Mouse (Mus musculus) CH12.LX (cell line): ENCODE measurements at regions not wholly inside any gene's neighbourhood (a gene's known extent, or its start where the extent isn't known, plus 50 kb on each side); places are given as distances from the start of the nearest gene placed in this dataset.

Experiments
- DNase-seq: peaks from one replicate; pipeline ENCODE4 v3.0.0-alpha.2; 2013; ENCODE audit errors: extremely low read depth
- H3K27ac ChIP-seq: 2 replicates; pipeline ENCODE4 v1.5.1; 2012; ENCODE audit warnings: low read depth, mild to moderate bottlenecking, control low read depth, moderate library complexity; ENCODE audit not compliant: insufficient read depth
- H3K27me3 ChIP-seq: replicated peaks from 2 replicates; pipeline ENCODE3; 2012; ENCODE audit warnings: inconsistent platforms
- H3K36me3 ChIP-seq, 2 experiments: replicated peaks in 1 of 2; 2 replicates each; pipeline versions ENCODE3 to v1.6.1; 2012; ENCODE audit warnings: inconsistent platforms in 1 of 2, low read length in 1 of 2, mild to moderate bottlenecking in 1 of 2, mixed read lengths in 1 of 2, moderate library complexity in 1 of 2; ENCODE audit not compliant: control insufficient read depth in 1 of 2, insufficient read depth in 1 of 2
- H3K4me1 ChIP-seq, 2 experiments: 2 replicates each; pipeline ENCODE4 v1.6.1; 2012; ENCODE audit warnings: inconsistent platforms in 1 of 2, moderate library complexity in 1 of 2; ENCODE audit not compliant: insufficient read depth in 2 of 2, control insufficient read depth in 1 of 2
- H3K4me2 ChIP-seq: 2 replicates; pipeline ENCODE4 v1.6.1; 2012; ENCODE audit warnings: low read depth, mild to moderate bottlenecking, control low read depth; ENCODE audit not compliant: poor library complexity, insufficient read depth, severe bottlenecking
- H3K4me3 ChIP-seq, 3 experiments: fragments of 150-350 bp in 1 of 3; sonication (generic) in 1 of 3; replicated peaks in 1 of 3; 2 replicates each; pipeline versions ENCODE3 to v1.5.1; 2011 to 2012; ENCODE audit warnings: low read depth in 2 of 3, low read length in 2 of 3, mild to moderate bottlenecking in 2 of 3, moderate library complexity in 2 of 3, control low read depth in 1 of 3, improper control_type of control experiment in 1 of 3, inconsistent platforms in 1 of 3, mixed read lengths in 1 of 3; ENCODE audit not compliant: poor library complexity in 1 of 3
- H3K79me2 ChIP-seq: replicated peaks from 2 replicates; pipeline ENCODE4 v1.6.1; 2012; ENCODE audit warnings: mild to moderate bottlenecking, moderate library complexity; ENCODE audit not compliant: control insufficient read depth, poor library complexity, insufficient read depth, severe bottlenecking; ENCODE audit errors: extremely low read depth
- H3K9ac ChIP-seq: 2 replicates; pipeline ENCODE4 v1.6.1; 2012; ENCODE audit warnings: low read depth, mild to moderate bottlenecking, control low read depth, moderate library complexity; ENCODE audit not compliant: insufficient read depth
- H3K9me3 ChIP-seq: replicated peaks from 2 replicates; pipeline ENCODE3; 2012; ENCODE audit warnings: low read length, inconsistent platforms, mixed read lengths
- E2F4 ChIP-seq: IDR thresholded peaks from 2 replicates; pipeline ENCODE4 v1.6.1; 2011; ENCODE audit warnings: low read depth, low read length, improper control_type of control experiment; ENCODE audit not compliant: insufficient replicate concordance
- EP300 ChIP-seq: IDR thresholded peaks from 2 replicates; pipeline ENCODE4 v1.6.1; 2011; ENCODE audit warnings: low read length, improper control_type of control experiment
- GABPA ChIP-seq: IDR thresholded peaks from 2 replicates; pipeline ENCODE4 v1.6.1; 2012; ENCODE audit warnings: low read depth, low read length, improper control_type of control experiment, inconsistent platforms; ENCODE audit not compliant: insufficient replicate concordance
- JUN ChIP-seq: IDR thresholded peaks from 2 replicates; pipeline ENCODE4 v1.6.1; 2011; ENCODE audit warnings: low read depth, mild to moderate bottlenecking, low read length, improper control_type of control experiment, moderate library complexity; ENCODE audit not compliant: insufficient read depth
- KAT2A ChIP-seq: IDR thresholded peaks from 2 replicates; pipeline ENCODE4 v1.6.1; 2012; ENCODE audit warnings: low read length, improper control_type of control experiment, inconsistent platforms; ENCODE audit not compliant: insufficient replicate concordance
- MAZ ChIP-seq: IDR thresholded peaks from 2 replicates; pipeline ENCODE4 v1.6.1; 2012; ENCODE audit warnings: low read depth, mild to moderate bottlenecking, inconsistent platforms, low read length, improper control_type of control experiment, moderate library complexity
- MXI1 ChIP-seq: IDR thresholded peaks from 2 replicates; pipeline ENCODE4 v1.6.1; 2011; ENCODE audit warnings: mild to moderate bottlenecking, low read depth, low read length, improper control_type of control experiment
- MYC ChIP-seq: IDR thresholded peaks from 2 replicates; pipeline ENCODE4 v1.6.1; 2011; ENCODE audit warnings: low read depth, mild to moderate bottlenecking, improper control_type of control experiment, low read length
- NELFE ChIP-seq: IDR thresholded peaks from 2 replicates; pipeline ENCODE4 v1.6.1; 2011; ENCODE audit warnings: low read depth, low read length, improper control_type of control experiment
- POLR2A ChIP-seq: IDR thresholded peaks from 2 replicates; pipeline ENCODE4 v1.6.1; 2011; ENCODE audit warnings: low read depth, mild to moderate bottlenecking, improper control_type of control experiment, low read length
- RAD21 ChIP-seq: IDR thresholded peaks from 2 replicates; pipeline ENCODE4 v1.6.1; 2011; ENCODE audit warnings: low read depth, mild to moderate bottlenecking, low read length, improper control_type of control experiment, moderate library complexity
- RCOR1 ChIP-seq: conservative IDR thresholded peaks from 2 replicates; pipeline ENCODE4 v1.6.1; 2012; ENCODE audit warnings: low read depth, mild to moderate bottlenecking, inconsistent platforms, low read length, improper control_type of control experiment
- SIN3A ChIP-seq: IDR thresholded peaks from 2 replicates; pipeline ENCODE4 v1.6.1; 2012; ENCODE audit warnings: low read length, improper control_type of control experiment, inconsistent platforms
- UBTF ChIP-seq: IDR thresholded peaks from 2 replicates; pipeline ENCODE4 v1.6.1; 2012; ENCODE audit warnings: low read depth, mild to moderate bottlenecking, inconsistent platforms, low read length, improper control_type of control experiment, moderate library complexity
- ZMIZ1 ChIP-seq: IDR thresholded peaks from 2 replicates; pipeline ENCODE4 v1.6.1; 2012; ENCODE audit warnings: low read depth, mild to moderate bottlenecking, inconsistent platforms, low read length, improper control_type of control experiment
- ZNF384 ChIP-seq: IDR thresholded peaks from 2 replicates; pipeline ENCODE4 v1.6.1; 2012; ENCODE audit warnings: low read depth, low read length, improper control_type of control experiment, inconsistent platforms
- dilution Hi-C: fragments of 300-500 bp; cut with MboI; formaldehyde crosslinking; loops from 2 replicates; pipeline ENCODE4 v1.14.3; 2020; ENCODE audit warnings: low sequenced_read_pairs; ENCODE audit not compliant: extremely low pct_unique_long_range_greater_than_20kb, extremely low pct_ligation_motif_present
- in situ Hi-C: fragments of 300-500 bp; cut with MboI; formaldehyde crosslinking; loops from 3 replicates; pipeline ENCODE4 v1.14.3; 2019; ENCODE audit warnings: low sequenced_read_pairs, low pct_ligation_motif_present, low pct_unique_long_range_greater_than_20kb, mixed read lengths

DNA sequence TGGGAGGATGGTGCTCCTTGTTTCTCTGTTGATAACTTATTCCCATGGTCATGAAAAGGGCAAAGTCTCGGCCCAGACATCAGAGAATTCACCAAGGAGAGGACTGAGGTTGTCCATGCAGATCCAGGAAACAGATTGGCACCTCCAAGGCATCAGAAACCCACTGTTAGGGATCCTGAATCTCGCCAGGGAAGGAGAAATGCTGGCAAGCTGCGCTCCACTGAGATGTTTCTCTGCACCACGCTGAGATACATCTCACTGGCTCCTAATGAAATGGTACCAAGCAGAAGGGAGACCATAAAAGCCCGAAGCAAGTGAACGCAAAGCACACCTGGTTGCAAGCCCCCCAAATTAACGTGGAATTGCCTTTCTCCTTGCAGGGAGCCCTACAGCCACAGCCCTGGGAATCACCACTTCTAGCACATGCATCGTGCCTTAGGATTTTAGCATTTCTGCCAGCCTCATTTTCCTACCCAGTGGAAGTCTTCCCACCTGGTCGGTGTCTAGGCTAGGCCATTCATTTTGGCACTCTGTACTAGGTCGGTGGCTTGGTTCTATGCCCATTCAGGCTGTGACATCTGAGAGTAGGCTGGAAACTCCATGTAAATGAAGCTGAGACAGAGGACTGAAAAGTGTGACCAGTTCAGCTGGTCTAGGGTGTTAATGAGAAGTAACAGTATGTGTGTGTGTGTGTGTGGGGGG, 336.3 kb downstream of the Mex3b start:
- Histone ChIP-seq H3K4me3 (no peak overlapping the region), H3K9me3 (no peaks in the 10 kb centered on the region), H3K27ac (no peak overlapping the region), H3K27me3 (no peaks in the 10 kb centered on the region), H3K4me1 (no peaks in the 10 kb centered on the region), H3K9ac (no peak overlapping the region), H3K4me2 (no peak overlapping the region), H3K36me3 (no peaks in the 10 kb centered on the region), H3K79me2 (no peaks in the 10 kb centered on the region)
- in situ Hi-C loops (no loop called here), dilution Hi-C loops (no loop called here)
- TF ChIP-seq JUN (no peak), SIN3A (no peak), EP300 (no peak), MAZ (no peak), UBTF (no peak), POLR2A (no peak), RCOR1 (no peak), ZMIZ1 (no peak), MYC (no peak), NELFE (no peak), KAT2A (no peak), RAD21 (no peak), ZNF384 (no peak)
- no peak for DNase-seq

DNA sequence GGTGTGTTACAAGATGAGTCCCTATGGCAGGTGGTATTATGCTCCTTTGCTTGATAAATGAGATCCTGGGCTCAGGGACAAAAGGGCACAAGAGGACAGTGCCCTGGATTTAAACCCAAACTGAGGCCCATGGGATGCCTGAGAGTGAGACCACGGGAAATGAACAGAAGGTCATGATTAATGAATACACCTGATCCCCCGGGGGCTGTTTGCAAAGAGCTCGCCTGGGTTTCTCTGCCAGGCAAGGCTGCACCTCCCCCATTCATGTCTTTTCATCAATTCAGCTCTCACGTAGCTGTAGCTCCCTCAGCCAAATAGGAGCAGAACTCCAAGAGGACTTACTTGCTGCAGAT, 336.9 kb downstream of the Mex3b start:
- no peaks in the 10 kb centered on the region for H3K36me3 ChIP-seq
- dilution Hi-C loops (no loop called here), in situ Hi-C loops (no loop called here)
- no peak for DNase-seq
- no peaks in the 10 kb centered on the region for H3K79me2 ChIP-seq
- H3K9ac ChIP-seq, result no peak overlapping the region
- no peaks in the 10 kb centered on the region for H3K27me3 ChIP-seq
- no peak overlapping the region for H3K4me2 ChIP-seq
- no peaks in the 10 kb centered on the region for H3K4me1 ChIP-seq
- TF ChIP-seq GABPA (no peak), E2F4 (no peak)
- H3K27ac ChIP-seq, result no peak overlapping the region
- no peak overlapping the region for H3K4me3 ChIP-seq
- no peaks in the 10 kb centered on the region for H3K9me3 ChIP-seq

DNA sequence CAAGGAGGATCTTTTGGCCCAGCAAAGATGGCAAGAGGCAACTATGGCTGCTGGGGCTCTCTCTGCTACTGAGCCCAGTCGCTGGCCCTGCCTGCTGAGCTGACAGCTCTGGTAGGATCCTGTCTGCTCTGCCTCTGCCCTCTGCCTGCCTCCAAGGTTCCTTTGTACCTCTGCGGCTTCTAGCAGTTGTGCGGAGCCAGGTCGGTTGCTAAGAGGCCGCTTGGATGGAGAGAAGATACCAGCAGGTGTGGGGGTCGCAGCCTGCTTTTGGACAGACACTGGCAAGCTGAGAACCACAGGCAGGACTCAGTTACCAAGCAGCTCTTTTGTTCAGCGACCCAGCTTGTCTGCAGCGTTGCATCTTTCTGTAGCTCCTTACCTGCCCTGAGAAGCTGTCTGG, 337.6 kb downstream of the Mex3b start:
- Histone ChIP-seq H3K9me3 (no peaks in the 10 kb centered on the region), H3K79me2 (no peaks in the 10 kb centered on the region), H3K4me1 (no peaks in the 10 kb centered on the region), H3K27ac (no peak overlapping the region), H3K9ac (no peak overlapping the region), H3K4me3 (no peak overlapping the region), H3K36me3 (no peaks in the 10 kb centered on the region), H3K27me3 (no peaks in the 10 kb centered on the region), H3K4me2 (no peak overlapping the region)
- no peak for DNase-seq
- in situ Hi-C loops, result no loop called here
- dilution Hi-C loops, result no loop called here
- TF ChIP-seq MXI1, result no peak
